8 mouse cellular contexts compared by ENCODE assay signal in the genomic region with DNA sequence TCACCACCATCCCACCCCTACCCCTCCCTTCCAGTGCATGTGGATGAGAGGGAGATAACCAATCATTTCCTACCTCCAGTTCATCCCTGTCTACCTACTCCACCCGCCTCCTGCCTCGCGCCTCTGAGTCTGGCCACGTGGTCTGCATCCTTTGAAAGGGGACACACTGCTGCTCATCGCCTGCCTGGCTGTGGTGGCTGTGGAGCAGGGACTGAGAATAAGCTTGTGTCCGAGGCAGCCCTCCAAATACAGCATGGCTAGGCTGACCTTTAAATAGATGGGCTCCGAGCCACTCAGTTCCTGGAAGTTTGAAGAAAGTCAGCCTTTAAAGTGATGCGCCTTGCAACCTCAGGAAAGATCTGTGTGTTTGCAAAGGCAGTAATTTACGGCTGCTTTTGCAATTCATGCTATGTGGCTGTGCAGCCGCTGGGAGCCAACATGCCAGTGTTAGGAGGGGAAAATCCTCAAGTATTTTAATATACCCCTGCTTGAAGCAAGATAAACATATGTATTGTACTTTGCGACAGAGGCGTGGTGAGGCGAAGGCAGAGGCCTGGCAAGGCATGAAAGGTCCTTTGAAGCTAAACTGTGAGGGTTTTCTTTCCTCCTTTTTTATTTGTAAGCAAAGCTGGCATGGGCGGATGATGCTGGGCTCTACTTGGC.
DNase-seq lines count a peak whose midpoint lies in the region; ATAC-seq and TF ChIP-seq lines count a peak whose summit lies in the region.
"Had no signal": no experiment of that assay in that cellular context is flagged by ENCODE, and none has a peak within 500 bp of the region (broad histone marks: within the 10 kb centered on the region; RNA-seq: fewer than 3 reads in every experiment).

No protein-coding gene starts in this region.

- H3K4me3 ChIP-seq in lung, embryonic 14.5 days (ENCODE audit: low read depth, low read length), result no peak overlapping the region
- H3K4me3 ChIP-seq in hindbrain, embryonic 16.5 days (ENCODE audit: low read length), result no peak overlapping the region
- H3K4me3 ChIP-seq: heart, embryonic 13.5 days had no signal

- TF ChIP-seq CTCF in lung, embryonic 14.5 days (IDR thresholded peaks at IDR 0.05; ENCODE audit: low read depth), result 0 out of 2 replicates have a peak, but pooled peaks have one; percentile 2

- no peak overlapping the region for H3K27ac ChIP-seq in lung, embryonic 14.5 days (ENCODE audit: low read depth)
- no peak overlapping the region for H3K27ac ChIP-seq in hindbrain, embryonic 16.5 days (ENCODE audit: low read depth, low read length)
- H3K27ac ChIP-seq: heart, embryonic 13.5 days had no signal

- H3K27me3 ChIP-seq in lung, embryonic 14.5 days (ENCODE audit: insufficient read depth, low read length), result no peaks in the 10 kb centered on the region
- no peaks in the 10 kb centered on the region for H3K27me3 ChIP-seq in hindbrain, embryonic 16.5 days (replicated peaks; ENCODE audit: control insufficient read depth, insufficient read depth, low read length)
- H3K27me3 ChIP-seq: heart, embryonic 13.5 days had no signal

- peaks cover 10% of the 10 kb centered on the region; the same call in 1 of the 2 replicates for H3K4me1 ChIP-seq in lung, embryonic 14.5 days (ENCODE audit: insufficient read depth)
- H3K4me1 ChIP-seq in hindbrain, embryonic 16.5 days (ENCODE audit: control insufficient read depth, insufficient read depth, low read depth, low read length), result peaks cover 6% of the 10 kb centered on the region; the same call in 1 of the 2 replicates

- H3K4me2 ChIP-seq in lung, embryonic 14.5 days, result no peak overlapping the region
- H3K4me2 ChIP-seq in hindbrain, embryonic 16.5 days (ENCODE audit: low read length), result no peak overlapping the region
- H3K4me2 ChIP-seq: heart, embryonic 13.5 days had no signal

- peak; percentile 39; the same call in 1 of the 2 replicates for ATAC-seq in lung, embryonic 14.5 days (ENCODE audit: insufficient read depth)
- ATAC-seq in hindbrain, embryonic 16.5 days, result peak; percentile 77

- no peaks in the 10 kb centered on the region for H3K36me3 ChIP-seq in lung, embryonic 14.5 days (ENCODE audit: insufficient read depth)
- no peaks in the 10 kb centered on the region for H3K36me3 ChIP-seq in hindbrain, embryonic 16.5 days (ENCODE audit: control insufficient read depth, insufficient read depth, low read length)
- H3K36me3 ChIP-seq: heart, embryonic 13.5 days had no signal

- DNase-seq in lung, embryonic 14.5 days, result peak; percentile 62
- DNase-seq in lung, postnatal 25 days (ENCODE audit: low spot score), result no peak
- DNase-seq in brain, adult 2 months (ENCODE audit: low read depth, low spot score), result peak; percentile 38
- DNase-seq in lung, postnatal 4 days, result peak; percentile 27 to 54
- DNase-seq in yolk sac, embryonic 10.5 days (ENCODE audit: low spot score), result no peak
- DNase-seq in cerebellum, adult 11-12 months, result no peak

- WGBS in lung, embryonic 14.5 days, result 48% methylated on average over 14 of the region's 14 CpGs
- 61% methylated on average over 14 of the region's 14 CpGs for WGBS in hindbrain, embryonic 16.5 days

- no peak overlapping the region for H3K9ac ChIP-seq in lung, embryonic 14.5 days
- H3K9ac ChIP-seq in hindbrain, embryonic 16.5 days (ENCODE audit: low read depth, low read length), result no peak overlapping the region
- H3K9ac ChIP-seq: heart, embryonic 13.5 days had no signal

- no peaks in the 10 kb centered on the region for H3K9me3 ChIP-seq in lung, embryonic 14.5 days (ENCODE audit: low read depth, low read length)
- no peaks in the 10 kb centered on the region for H3K9me3 ChIP-seq in hindbrain, embryonic 16.5 days (ENCODE audit: control insufficient read depth, low read length)
- H3K9me3 ChIP-seq: heart, embryonic 13.5 days had no signal

Comparison
In these comparisons a context has a peak if more than half of its experiments do, and no peak if none do; other contexts are left out.
1. DNase-seq: peak in lung, embryonic 14.5 days (single experiment), brain, adult 2 months (single experiment) and lung, postnatal 4 days (2 of 2); none in lung, postnatal 25 days (single experiment), yolk sac, embryonic 10.5 days (single experiment) and cerebellum, adult 11-12 months (single experiment).